Mouse (Mus musculus) adrenal gland, postnatal 4 days (tissue): ENCODE results near the gene Tln1. TPM values are rescaled to one million over a fixed set of nuclear protein-coding genes. Genes with fewer than 3 reads are reported as not detected.
"Not testable (repeated sequence)": the region's sequence is repeated elsewhere in the genome, so short reads cannot be mapped to it uniquely, and the experiment has no call there.

ENCODE experiments used
- DNase-seq, 2 experiments: peaks; one replicate each; pipeline ENCODE4 v3.0.0; 2021 to 2022; ENCODE audit warnings: low spot score in 2 of 2, mixed read lengths in 2 of 2
- total RNA-seq, 2 experiments: library from RNA; stranded (reverse); gene quantifications; 2 replicates each; pipeline ENCODE4 v1.2.3; 2021

The Tln1 gene
- total RNA-seq, 2 experiments from 2014 or later = 209 to 246 TPM

DNA sequence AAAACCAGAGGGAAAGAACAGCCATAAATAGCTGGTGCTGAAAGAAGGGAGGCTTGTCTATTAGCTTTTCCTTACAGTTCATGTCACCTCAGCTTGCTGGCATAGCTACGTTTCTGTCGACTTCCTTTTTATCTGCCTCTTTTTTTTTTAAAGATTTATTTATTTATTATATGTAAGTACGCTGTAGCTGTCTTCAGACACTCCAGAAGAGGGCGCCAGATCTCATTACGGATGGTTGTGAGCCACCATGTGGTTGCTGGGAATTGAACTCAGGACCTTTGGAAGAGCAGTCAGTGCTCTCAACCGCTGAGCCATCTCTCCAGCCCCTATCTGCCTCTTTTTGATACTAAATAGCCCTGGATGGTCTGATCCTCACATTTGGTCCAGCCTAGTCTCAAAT, 10.6 kb downstream of the Tln1 start:
- not testable (repeated sequence) for DNase-seq

DNA sequence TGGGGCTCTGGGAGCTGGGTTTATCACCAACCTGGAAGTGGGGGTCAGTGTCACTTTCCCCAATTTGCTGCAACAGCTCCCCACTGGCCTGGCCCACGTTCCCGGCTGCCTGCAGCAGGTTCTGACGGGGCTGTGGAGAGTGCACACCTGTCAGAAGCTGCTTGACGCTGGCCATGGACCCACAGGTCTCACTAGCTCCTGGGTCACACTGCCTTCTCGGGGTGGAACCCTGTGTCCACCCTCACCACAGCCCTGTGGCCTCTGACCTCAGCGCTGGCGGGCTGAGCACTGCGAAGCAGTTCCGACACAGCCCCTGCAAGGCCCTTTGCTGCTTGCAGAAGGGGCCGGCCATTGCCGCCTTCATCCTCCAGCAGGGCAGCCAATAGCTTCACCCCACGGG, 13.4 kb downstream of the Tln1 start:
- DNase-seq = no peak

DNA sequence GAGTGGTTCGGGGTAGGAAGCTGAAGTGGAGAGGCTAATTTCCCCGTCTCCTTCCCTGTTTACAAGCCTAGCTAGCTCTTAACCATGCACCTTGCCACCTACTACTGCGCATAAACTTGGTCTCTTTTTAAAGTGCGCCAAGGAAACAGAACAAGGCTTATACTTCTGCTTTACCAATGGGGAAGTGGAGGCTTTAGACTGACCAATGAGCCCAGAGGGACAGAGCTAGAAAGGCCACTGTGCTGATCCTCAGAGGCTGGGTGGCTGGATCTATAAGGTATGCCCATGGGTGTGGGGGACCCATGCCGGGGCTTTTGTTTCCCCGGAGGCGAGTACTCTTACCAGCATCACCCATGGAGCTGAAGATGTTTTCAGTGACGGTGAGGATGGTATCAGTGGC, 15.3 kb downstream of the Tln1 start:
- DNase-seq = no peak

DNA sequence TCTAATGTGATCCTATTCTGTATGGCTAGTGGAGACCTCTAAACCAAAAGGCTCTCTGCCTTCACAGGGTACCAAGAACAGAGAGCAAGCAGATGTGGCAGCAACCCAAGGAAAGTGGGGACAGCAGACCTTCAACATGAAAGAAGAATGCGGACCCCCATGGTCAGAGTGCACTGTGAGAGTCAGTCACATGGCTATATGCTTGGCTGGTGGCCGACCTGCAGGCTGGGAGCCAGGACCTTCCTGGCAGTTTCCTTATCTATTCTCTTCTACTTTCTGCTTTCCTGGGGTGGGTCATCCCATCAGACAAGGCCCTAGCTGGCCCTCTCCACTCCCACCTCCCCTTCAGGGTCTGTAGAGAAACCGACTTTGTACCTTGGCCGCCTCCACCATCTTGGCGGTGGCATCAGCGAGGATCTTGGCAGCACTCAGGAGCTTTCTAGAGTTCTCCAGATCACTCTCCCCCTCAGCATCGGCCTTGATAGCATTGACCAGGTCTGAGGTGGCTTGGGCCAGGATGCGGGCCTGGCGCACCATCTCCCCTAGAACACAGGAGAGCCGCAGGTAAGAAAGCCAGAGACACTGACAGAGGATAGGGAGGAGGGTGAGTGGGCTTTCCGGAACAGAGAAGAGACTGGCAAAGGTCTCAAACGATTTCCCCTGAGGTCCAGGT, 16.0 kb downstream of the Tln1 start:
- DNase-seq = no peak

DNA sequence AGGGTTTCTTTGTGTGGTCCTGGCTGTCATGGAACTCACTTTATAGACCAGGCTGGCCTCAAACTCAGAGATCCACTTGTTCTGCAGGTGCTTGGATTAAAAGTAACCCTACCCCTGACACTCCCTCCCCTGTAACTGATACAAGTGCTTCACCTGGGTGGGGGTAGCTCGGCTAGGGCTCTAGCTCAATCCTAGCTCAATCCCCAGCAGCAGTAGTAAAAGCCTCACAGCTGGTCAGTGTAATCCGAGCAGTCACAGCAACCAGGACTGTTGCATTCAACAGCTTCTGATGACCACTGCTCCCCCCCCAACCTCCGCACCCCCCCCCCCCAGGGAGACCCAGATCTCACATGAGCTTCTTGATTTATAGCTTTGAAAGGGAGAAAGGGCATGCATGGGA, 20.4 kb downstream of the Tln1 start:
- DNase-seq = no peak

DNA sequence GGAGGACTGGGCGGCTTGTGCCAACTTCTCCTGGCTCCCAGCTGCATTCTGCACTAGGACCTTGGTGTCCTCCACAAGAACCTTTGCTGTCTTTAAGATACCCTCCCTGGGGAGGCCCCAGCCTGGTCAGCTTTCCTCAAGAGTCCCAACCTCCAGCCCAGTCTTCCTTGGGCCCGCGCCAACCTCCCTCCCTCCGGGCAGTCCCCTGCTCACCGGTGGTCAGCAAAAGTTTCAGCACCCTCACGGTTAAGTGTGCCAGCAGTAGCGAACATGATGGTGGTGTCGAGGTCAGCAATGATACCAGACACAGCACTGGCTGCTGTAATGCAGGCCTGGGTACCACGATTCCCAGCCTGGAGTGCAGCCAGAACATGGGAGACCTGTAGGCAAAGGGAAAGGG, 26.5 kb downstream of the Tln1 start:
- DNase-seq = no peak

DNA sequence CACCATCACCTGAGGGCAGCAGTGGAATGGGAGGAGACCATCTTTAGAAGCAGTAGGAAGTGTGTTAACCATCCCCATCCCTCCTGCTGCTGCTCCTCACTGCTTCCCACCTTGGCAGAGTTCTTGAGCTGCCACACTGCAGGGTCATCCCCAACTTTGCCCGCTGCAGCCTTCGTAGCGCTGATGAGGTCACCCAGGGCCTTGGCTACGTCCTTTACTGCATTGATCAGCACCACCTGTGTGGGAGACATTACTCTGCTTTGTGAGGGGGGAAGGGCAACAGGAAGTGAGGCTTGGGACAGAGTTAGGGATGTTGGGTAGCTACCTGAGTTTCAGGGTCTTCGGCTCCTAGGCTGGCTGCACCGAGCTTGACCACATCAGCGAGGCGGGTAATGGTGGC, 26.9 kb downstream of the Tln1 start:
- no peak for DNase-seq

DNA sequence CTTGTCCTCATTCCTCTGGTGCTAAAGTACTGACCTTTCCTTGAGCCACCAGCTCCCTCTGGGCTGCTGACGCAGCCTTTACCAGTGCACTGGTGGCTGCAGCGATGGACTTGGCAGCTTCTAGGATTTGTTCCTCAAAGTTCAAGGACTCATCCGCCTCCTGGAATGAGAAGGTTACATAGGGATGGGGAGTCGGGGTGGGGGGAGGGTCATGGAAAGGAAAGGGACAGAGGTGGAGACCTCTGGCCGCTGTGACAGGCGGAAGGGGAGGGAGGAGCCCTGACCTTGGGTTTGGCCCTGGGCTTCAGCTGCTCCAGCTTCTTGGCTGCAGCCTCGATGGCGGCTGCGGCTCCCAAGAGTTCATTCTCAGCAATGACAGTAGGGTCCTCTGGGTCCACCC, 29.2 kb downstream of the Tln1 start:
- no peak for DNase-seq

DNA sequence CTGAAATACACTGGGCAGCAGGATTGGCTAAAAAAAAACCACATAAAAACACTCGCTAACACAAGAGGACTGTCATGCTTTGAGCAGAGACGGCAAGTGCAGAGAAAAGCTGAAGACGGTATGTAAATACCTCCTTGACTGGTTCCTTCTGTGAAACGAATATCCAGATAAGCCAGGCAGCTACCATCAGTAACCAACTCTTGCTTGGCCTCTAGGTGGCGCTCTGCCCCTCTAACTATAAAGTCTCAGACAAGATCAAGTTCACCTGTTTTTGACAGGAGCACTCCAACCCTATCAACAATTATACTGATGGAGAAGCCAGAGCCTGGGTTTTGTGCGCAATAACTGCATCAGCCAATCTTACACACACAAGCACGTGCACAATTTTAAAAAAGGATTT, 31.9 kb downstream of the Tln1 start:
- DNase-seq = peak in 1 of 2 experiments; percentile 71

DNA sequence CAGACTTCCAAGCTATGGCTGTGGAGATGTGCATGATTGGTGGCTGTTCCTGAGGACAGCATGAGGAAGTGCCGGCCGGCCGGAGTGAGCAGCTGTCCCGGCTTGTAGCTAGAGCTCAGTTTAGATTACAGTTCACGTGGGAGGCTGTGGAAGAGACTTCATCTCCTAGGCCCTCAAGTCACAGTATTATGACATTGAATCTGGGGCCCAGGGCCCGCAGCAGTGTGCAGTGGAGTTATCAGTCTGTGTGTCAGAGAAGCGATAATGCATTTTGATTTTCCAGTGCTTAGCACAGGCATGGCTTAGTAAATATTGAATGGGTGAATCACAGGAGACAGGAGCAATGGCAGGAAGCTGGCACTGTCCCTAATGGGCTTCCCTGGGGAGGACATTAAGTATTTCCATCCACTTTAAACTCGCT, 32.4 kb downstream of the Tln1 start:
- no peak for DNase-seq

DNA sequence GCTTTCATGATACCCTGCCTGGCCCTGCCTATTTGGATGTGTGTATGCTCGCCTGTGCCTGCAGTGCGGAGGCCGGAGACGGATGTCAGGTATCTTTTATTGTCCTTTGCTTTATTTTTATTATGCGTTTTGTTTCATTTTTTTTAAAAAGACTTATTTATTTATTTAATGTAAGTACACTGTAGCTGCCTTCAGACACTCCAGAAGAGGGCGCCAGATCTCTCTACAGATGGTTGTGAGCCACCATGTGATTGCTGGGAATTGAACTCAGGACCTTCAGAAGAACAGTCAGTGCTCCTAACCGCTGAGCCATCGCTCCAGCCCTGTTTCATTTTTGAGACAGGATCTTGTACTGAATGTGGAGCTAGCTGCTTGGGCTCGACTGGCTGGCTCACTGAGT, 34.0 kb downstream of the Tln1 start:
- DNase-seq = no peak

DNA sequence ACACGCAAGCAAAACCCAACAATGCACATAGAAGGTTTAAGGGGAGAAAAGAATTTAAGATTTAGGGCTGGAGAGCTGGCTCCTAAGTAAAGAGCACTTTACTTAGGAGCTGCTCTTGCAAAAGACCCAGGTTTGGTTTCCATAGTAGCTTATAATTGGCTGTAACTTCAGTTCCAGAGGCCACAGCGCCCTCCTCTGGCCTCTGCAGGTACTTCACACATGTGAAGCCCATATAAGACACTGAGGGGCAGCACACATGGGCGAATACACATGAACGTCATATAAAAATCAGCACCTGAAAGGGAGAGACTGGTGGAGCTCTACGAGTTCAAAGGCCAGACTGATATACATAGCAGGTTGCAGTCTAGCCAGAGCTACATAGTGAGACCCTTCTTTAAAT, 34.6 kb downstream of the Tln1 start:
- no peak for DNase-seq

DNA sequence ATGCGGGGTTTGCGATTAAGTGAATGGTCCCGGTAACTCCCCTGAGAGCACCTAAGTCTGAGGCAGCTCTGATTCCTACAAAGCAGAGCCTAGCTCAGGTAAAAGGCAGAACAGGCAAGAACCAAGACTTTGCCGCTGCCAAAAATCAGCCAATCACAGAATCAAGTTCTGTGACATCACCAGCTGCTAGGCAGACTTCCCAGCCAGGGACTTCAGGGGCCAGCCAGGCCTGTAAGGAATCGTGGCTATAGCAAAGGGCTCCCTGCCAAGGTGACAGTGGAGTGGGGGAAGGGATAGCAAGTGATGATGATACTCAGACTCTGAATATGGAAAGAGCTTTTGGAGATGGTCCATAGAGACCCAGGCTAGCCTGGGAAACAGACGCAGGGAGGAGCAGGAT, 42.5 kb downstream of the Tln1 start:
- DNase-seq = peak; percentile 74 to 75

DNA sequence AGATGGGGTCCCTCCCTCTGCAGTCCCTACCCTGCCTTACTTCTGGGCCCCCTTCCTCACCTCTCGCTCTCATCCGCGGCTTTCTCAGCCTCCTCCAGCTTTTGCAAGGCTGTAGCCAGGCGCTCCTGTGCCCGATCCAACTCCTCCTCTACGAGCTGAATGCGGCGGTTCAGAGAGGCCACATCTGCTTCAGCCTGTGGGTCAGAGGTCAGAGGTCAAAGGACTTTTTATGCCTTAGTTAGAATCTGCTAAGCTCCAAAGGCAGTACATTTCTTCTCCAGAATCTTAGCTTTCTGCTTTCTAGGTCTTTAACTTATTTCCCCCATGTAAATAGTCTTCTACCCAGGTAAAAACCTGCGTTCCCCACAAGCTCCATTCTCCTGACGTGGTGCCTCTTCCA, 42.9 kb downstream of the Tln1 start:
- DNase-seq = no peak

DNA sequence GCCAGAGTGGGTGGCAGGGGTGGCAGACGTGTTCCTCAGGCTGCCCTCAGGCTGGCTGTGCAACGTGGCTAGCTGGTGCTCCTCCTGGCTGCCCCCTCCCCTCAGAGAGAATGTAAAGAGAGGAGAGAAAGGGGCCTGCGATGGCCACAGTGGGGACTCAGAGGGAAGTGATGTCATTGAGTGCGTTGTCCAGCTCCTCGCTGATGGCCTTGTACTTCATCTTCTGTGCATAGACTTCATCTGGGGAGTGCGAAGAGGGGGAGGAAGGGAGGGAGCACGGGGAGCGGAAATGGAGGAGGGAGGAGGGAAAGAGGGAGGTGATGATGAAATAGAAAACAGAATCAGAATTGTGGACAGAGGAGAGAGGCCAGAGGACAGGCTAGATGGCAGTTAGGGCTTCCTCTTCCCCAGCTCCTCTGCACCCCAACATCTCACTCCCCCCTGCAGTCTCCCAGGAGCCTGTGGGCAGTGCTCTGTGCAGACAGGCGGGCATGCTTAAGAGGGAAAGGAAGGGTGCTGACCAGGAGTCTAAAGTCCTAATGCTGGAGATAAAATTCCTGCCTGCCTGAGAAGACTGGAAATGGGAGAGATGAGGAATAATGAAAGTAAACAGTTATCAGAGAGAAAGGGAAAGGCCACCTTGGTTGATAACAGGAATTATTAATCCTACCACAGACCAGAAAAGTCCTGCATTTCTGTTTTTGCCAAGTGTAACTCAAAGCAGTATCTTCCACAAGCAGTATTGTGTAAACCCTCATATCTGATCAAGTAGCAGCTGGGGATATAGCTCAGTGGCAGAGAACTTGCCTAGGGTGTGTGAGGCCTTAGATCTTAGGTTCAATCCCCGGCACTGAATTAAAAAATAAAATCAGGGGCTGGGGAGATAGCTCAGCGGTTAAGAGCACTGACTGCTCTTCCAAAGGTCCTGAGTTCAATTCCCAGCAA, 46.5 kb downstream of the Tln1 start:
- DNase-seq = no peak

DNA sequence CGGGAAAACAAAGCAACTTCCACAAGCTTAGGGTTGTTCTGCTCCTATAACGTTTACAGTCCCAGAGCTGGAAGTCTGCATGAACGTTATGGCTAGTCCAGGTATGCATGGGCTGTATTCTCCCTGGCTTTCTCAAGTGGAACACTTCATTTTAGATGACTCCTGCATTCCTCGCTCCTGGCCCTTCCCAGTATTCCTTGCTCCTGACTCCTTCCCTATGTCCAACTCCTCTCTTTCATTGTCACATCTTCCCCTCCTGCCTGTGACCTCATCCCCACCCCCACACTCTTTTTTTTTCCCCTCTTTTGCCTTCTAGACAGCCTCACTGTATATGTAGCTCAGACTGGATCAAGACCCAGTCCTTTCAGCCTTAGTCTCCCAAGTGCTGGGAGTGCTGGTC, 48.7 kb downstream of the Tln1 start:
- no peak for DNase-seq

DNA sequence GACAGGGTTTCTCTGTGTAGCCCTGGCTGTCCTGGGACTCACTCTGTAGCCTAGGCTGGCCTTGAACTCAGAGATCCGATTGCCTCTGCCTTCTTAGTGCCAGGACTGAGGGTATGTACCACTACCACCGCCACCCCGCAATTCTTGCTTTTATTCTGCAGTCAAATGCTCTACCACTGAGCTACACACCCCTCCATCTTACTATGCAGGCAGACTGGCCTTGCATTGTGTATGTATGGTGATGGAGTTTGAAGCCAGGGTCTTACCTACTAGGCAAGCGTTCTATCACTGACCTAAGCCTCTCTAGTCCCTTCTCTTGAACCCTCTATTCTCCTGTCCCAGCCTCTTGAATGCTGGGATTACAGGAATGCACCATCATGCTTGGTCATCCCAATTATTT, 49.2 kb downstream of the Tln1 start:
- DNase-seq = no peak

DNA sequence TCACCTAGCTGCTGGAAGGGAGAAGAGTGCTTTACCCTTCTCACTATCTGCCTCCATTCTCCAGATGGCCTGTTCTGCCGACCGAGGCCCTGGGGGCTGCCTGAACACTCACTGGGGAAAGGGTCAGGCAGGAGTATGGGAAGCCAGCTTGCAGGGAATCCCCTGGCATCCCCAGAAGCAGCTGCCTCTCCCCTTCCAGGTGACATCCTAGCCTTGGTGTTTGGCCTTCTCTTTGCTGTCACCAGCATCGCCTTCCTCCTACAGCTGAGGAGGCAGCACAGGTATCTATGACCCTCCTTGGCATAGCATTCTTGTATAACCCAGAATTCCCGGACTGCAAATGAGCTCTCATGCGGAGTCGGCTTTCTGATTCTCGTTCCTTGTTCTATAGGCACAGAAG, 49.8 kb downstream of the Tln1 start:
- DNase-seq = no peak

DNA sequence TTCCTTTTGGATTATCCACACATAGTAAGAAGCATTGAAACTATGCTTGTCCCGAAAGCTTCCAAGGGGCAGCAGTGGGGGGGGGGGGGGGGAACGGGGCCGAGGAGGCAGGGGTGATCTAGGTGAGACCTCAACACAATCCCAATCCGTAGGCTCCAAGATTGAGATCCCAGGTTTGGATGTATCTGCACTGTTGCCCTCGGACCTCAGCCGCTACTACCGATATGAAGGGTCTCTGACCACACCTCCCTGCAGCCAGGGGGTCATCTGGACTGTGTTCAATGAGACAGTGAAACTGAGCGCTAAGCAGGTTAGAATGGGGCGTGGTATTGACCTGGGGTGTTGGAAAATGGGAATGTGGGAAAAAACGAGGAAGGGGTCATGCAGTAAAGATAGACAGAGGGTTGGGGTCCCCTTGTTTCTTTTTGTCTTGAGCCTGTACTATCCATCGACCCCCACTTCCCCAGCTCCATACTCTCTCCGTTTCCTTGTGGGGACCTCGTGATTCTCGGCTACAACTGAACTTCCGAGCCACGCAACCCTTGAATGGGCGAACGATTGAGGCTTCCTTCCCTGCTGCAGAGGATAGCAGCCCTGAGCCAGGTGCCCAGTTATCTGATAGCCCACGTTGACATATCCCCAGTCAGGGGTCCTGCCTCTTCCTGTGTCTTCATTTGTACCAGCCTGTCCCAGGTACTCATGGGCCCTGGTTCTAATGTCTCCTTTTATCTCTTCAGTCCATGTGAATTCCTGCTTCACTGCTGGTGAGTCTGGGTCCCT, 50.6 kb downstream of the Tln1 start:
- DNase-seq = no peak

DNA sequence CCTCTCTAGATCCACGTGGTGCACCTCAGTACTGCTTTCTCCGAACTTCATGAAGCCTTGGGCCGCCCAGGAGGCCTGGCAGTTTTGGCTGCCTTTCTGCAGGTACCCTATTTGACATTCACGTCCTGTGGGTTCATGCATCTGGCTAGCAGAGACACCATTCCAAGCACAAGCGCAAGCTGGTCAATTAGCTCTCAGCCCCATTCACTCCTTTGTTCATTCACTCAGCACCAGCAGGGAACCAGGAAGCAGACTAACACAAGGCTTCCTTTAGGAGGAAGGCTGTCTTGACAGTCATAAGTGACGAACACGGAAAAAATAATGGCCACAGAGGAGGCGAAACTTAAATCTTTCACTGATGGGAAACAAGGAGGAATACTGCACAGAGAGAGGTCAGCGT, 53.4 kb downstream of the Tln1 start:
- DNase-seq = no peak

DNA sequence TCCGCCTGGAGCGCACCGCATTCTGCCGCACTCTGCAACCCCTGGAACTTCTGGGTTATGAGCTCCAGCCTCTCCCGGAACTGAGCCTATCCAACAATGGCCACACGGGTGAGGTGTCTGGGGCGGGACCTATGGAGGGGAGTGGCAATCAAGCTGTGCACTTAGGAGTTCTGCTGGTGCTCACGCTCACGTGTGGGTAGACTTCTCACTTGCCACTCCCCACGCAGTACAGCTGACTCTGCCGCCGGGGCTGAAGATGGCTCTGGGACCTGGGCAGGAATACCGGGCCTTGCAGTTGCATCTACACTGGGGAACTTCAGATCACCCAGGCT, 53.9 kb downstream of the Tln1 start:
- peak in 1 of 2 experiments; percentile 39 for DNase-seq
